Mouse (Mus musculus): Measurements from ENCODE around the gene Tle6.

Gene Tle6

DNA sequence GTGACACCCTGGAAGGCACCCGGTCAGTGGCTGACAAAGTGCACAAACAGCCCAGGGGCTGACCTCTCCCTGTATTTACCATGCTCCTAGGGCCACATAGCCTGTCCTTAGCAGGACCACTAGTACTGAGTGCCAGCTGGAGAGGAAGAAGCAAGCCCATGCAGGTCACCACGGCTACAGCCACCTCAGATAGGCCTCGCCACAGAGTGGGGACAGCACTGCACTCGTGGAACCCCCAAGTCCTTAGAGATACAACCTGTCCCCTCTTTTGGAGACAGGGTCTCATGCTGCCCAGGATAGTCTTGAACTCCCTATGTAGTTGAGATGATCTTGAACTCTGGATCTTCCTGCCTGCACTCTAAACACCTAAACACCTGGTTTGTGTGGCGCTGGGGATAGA lies 59.5 kb downstream of the Tle6 start:
- DNase-seq (ENCODE audit: low spot score): no peak
